Mouse (Mus musculus): ENCODE results near the gene Prkaa1. TPM values are rescaled to one million over a fixed set of nuclear protein-coding genes. Genes with fewer than 3 reads are reported as not detected.
A peak's percentile ranks its signal among the peaks of the same experiment; 100 is the strongest.
"Not testable (repeated sequence)": the region's sequence is repeated elsewhere in the genome, so short reads cannot be mapped to it uniquely, and the experiment has no call there.

Prkaa1 gene
- polyA plus RNA-seq, 1 experiment from 2014 or later: 17.1 TPM

DNA sequence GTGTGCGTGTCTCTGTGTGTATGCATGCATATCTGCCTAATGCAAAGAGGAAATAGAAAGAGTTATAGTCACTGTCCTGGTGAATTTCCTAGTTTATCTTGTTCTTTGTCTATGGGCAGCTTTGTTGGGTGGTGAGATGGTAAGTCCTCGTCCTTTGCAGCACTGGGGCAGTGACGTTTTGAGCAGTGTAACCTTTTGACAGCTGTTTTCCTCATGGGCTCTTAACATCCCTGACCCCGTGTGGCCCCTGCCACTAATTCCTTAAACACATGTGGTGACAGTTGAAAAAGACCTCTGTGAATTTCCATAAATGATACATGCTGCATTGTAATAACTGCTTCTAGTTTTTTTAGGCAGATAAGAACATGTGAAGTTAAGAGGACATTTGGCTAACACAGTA lies 53.0 kb downstream of the Prkaa1 start:
- WGBS: 46% methylated on average over 4 of the region's 4 CpGs

GRCm38 (mm10) chr15:5205222-5205621 lies 61.6 kb downstream of the Prkaa1 start:
- ATAC-seq (replicated peaks; ENCODE audit: extremely low read depth, insufficient read depth, low FRiP score): no peak
- Histone ChIP-seq H3K27ac (ENCODE audit: low read length) (no peak overlapping the region), H3K36me3 (ENCODE audit: control insufficient read depth, insufficient read depth) (peaks cover 5% of the 10 kb centered on the region; the same call in 1 of the 2 replicates), H3K4me1 (ENCODE audit: control insufficient read depth, insufficient read depth, low read length) (no peaks in the 10 kb centered on the region), H3K4me3 (ENCODE audit: low read length) (no peak overlapping the region), H3K27me3 (ENCODE audit: control insufficient read depth, insufficient read depth, low read length) (no peaks in the 10 kb centered on the region), H3K4me2 (ENCODE audit: low read depth, low read length) (no peak overlapping the region), H3K9ac (ENCODE audit: low read length) (no peak overlapping the region), H3K9me3 (replicated peaks; ENCODE audit: control insufficient read depth, low read length) (no peaks in the 10 kb centered on the region)
- WGBS: 93% methylated on average over 9 of the region's 9 CpGs

More for the DNA sequence above, 53.0 kb downstream of the Prkaa1 start:
- Histone ChIP-seq H3K4me1 (ENCODE audit: control insufficient read depth, insufficient read depth, low read length) (peaks cover 30% of the 10 kb centered on the region), H3K27ac (ENCODE audit: low read length) (peak overlapping the region; percentile 29; the same call in 1 of the 2 replicates), H3K4me3 (ENCODE audit: low read length) (no peak overlapping the region), H3K9me3 (replicated peaks; ENCODE audit: control insufficient read depth, low read length) (no peaks in the 10 kb centered on the region), H3K36me3 (ENCODE audit: control insufficient read depth, insufficient read depth) (peaks cover 3% of the 10 kb centered on the region; the same call in 1 of the 2 replicates), H3K9ac (ENCODE audit: low read length) (no peak overlapping the region), H3K27me3 (ENCODE audit: control insufficient read depth, insufficient read depth, low read length) (no peaks in the 10 kb centered on the region), H3K4me2 (ENCODE audit: low read depth, low read length) (no peak overlapping the region)
- ATAC-seq (replicated peaks; ENCODE audit: extremely low read depth, insufficient read depth, low FRiP score): no peak; the same call in 1 of the 2 replicates

DNA sequence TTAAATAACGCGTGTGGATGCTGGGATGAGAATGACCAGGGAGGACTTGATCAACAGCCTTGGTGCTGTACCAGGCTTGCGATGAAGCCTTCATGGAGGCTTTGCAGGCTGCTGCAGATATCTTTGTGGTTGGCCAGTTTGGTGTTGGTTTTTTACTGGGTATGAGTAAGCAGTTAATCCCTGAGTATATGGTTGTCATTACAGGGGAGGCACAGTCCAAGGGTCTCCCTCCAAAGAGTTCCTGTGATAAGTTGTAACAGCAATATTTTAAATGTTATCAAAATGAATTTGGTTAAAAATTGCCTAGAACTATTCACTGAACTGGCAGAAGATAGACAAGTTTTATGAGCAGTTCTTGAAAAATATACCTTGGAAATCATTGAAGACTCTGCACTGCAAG lies 65.5 kb downstream of the Prkaa1 start:
- ATAC-seq (replicated peaks; ENCODE audit: extremely low read depth, insufficient read depth, low FRiP score): no peak
- Histone ChIP-seq H3K4me1 (ENCODE audit: control insufficient read depth, insufficient read depth, low read length) (peaks cover 9% of the 10 kb centered on the region), H3K9me3 (replicated peaks; ENCODE audit: control insufficient read depth, low read length) (no peaks in the 10 kb centered on the region), H3K27ac (ENCODE audit: low read length) (no peak overlapping the region), H3K4me2 (ENCODE audit: low read depth, low read length) (no peak overlapping the region), H3K9ac (ENCODE audit: low read length) (no peak overlapping the region), H3K27me3 (ENCODE audit: control insufficient read depth, insufficient read depth, low read length) (no peaks in the 10 kb centered on the region), H3K36me3 (ENCODE audit: control insufficient read depth, insufficient read depth) (0 out of 2 replicates have a peak, but pooled peaks cover 2% of the 10 kb centered on the region), H3K4me3 (ENCODE audit: low read length) (no peak overlapping the region)
- 95% methylated on average over 3 of the region's 3 CpGs for WGBS

GRCm38 (mm10) chr15:5220491-5220890 lies 76.8 kb downstream of the Prkaa1 start:
- no peak for ATAC-seq (replicated peaks; ENCODE audit: extremely low read depth, insufficient read depth, low FRiP score)
- no peak overlapping the region for H3K27ac ChIP-seq (ENCODE audit: low read length)
- no peak overlapping the region for H3K4me3 ChIP-seq (ENCODE audit: low read length)
- no peaks in the 10 kb centered on the region for H3K9me3 ChIP-seq (replicated peaks; ENCODE audit: control insufficient read depth, low read length)
- no peaks in the 10 kb centered on the region for H3K4me1 ChIP-seq (ENCODE audit: control insufficient read depth, insufficient read depth, low read length)
- H3K27me3 ChIP-seq (ENCODE audit: control insufficient read depth, insufficient read depth, low read length): no peaks in the 10 kb centered on the region
- 89% methylated on average over 6 of the region's 6 CpGs for WGBS
- H3K9ac ChIP-seq (ENCODE audit: low read length): no peak overlapping the region
- peaks cover 3% of the 10 kb centered on the region; the same call in 1 of the 2 replicates for H3K36me3 ChIP-seq (ENCODE audit: control insufficient read depth, insufficient read depth)
- H3K4me2 ChIP-seq (ENCODE audit: low read depth, low read length): no peak overlapping the region

DNA sequence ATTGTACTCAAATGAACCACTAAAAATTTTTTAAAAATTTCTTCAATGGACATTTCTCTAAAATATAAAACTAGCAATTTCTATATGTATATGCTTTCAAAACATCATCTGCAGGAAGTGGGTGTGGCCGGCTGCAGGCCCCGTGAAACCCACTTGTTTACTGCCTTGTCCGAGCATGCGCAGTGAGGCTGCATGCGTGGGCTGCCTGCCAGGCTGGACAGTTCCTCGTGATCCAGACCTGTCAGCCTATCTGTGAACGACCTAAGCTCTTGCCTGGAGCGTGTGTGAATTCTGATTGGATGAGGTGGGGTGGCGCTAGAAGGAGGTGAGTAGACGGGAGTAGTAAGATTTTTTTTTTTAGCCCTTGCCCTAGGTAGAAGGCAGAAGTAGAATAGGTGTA lies 87.1 kb downstream of the Prkaa1 start:
- not testable (repeated sequence) for H3K9ac ChIP-seq (ENCODE audit: low read length); H3K4me1 ChIP-seq (ENCODE audit: control insufficient read depth, insufficient read depth, low read length); H3K27ac ChIP-seq (ENCODE audit: low read length); H3K27me3 ChIP-seq (ENCODE audit: control insufficient read depth, insufficient read depth, low read length); H3K9me3 ChIP-seq (replicated peaks; ENCODE audit: control insufficient read depth, low read length); H3K4me3 ChIP-seq (ENCODE audit: low read length); H3K36me3 ChIP-seq (ENCODE audit: control insufficient read depth, insufficient read depth); ATAC-seq (replicated peaks; ENCODE audit: extremely low read depth, insufficient read depth, low FRiP score); H3K4me2 ChIP-seq (ENCODE audit: low read depth, low read length)
- 71% methylated on average over 10 of the region's 10 CpGs for WGBS

Other genes starting within 250 kb of the Prkaa1 start
- gene Mroh2b, start 245.1 kb upstream of the Prkaa1 start, polyA plus RNA-seq (2015; fragmentation: Nextera tagmentation; extraction: Ambion mirVana): not detected in 2 replicates
- 0.11 and 0.17 TPM in 2 replicates for gene C7, start 80.1 kb upstream of the Prkaa1 start, polyA plus RNA-seq (2015; fragmentation: Nextera tagmentation; extraction: Ambion mirVana)
- gene Card6, start 35.3 kb upstream of the Prkaa1 start, polyA plus RNA-seq (2015; fragmentation: Nextera tagmentation; extraction: Ambion mirVana): 1.6 and 1.9 TPM in 2 replicates
- 226 and 249 TPM in 2 replicates for gene Rpl37, start 27.2 kb upstream of the Prkaa1 start, polyA plus RNA-seq (2015; fragmentation: Nextera tagmentation; extraction: Ambion mirVana)
- gene Ttc33, start 41.7 kb downstream of the Prkaa1 start, polyA plus RNA-seq (2015; fragmentation: Nextera tagmentation; extraction: Ambion mirVana): 33.3 and 36.3 TPM in 2 replicates
- 5.2 and 6.7 TPM in 2 replicates for gene Ptger4, start 100.3 kb downstream of the Prkaa1 start, polyA plus RNA-seq (2015; fragmentation: Nextera tagmentation; extraction: Ambion mirVana)

Measured in heart, embryonic 16.5 days (tissue).